Mouse (Mus musculus) MEL (cell line): ENCODE measurements around the gene Olfr1256. TPM values are rescaled to one million over a fixed set of nuclear protein-coding genes. Genes with fewer than 3 reads are reported as not detected.

ENCODE experiments used
- DNase-seq: peaks from one replicate; pipeline ENCODE4 v3.0.0; 2011; ENCODE audit warnings: low read depth, low spot score
- H3K27ac ChIP-seq: 2 replicates; pipeline ENCODE4 v1.5.1; 2012; ENCODE audit warnings: low read depth, mild to moderate bottlenecking, control low read depth, low read length, moderate library complexity; ENCODE audit not compliant: control insufficient read depth
- H3K27me3 ChIP-seq, 2 experiments: fragments of 150-350 bp in 1 of 2; sonication (generic) in 1 of 2; 2 replicates each; pipeline ENCODE4 v1.6.1; 2012; ENCODE audit warnings: low read length in 2 of 2, mild to moderate bottlenecking in 2 of 2, improper control_type of control experiment in 1 of 2, moderate library complexity in 1 of 2; ENCODE audit not compliant: insufficient read depth in 2 of 2, control insufficient read depth in 1 of 2
- H3K36me3 ChIP-seq, 2 experiments: 2 replicates each; pipeline ENCODE4 v1.6.1; 2012 to 2014; ENCODE audit warnings: low read length in 2 of 2, improper control_type of control experiment in 1 of 2, inconsistent platforms in 1 of 2, mild to moderate bottlenecking in 1 of 2; ENCODE audit not compliant: insufficient read depth in 2 of 2, control insufficient read depth in 1 of 2
- H3K4me1 ChIP-seq, 2 experiments: fragments of 150-350 bp in 1 of 2; sonication (generic) in 1 of 2; 2 replicates each; pipeline ENCODE4 v1.6.1; 2012; ENCODE audit warnings: low read length in 2 of 2, improper control_type of control experiment in 1 of 2, mild to moderate bottlenecking in 1 of 2; ENCODE audit not compliant: insufficient read depth in 2 of 2, control insufficient read depth in 1 of 2
- H3K4me3 ChIP-seq, 2 experiments: fragments of 150-350 bp in 1 of 2; sonication (generic) in 1 of 2; 2 replicates each; pipeline ENCODE4 v1.5.1; 2012; ENCODE audit warnings: low read depth in 2 of 2, low read length in 2 of 2, mild to moderate bottlenecking in 2 of 2, moderate library complexity in 2 of 2, control low read depth in 1 of 2, improper control_type of control experiment in 1 of 2; ENCODE audit not compliant: control insufficient read depth in 1 of 2, insufficient read depth in 1 of 2
- H3K79me2 ChIP-seq: 2 replicates; pipeline ENCODE4 v1.6.1; 2012; ENCODE audit warnings: mild to moderate bottlenecking, low read length, moderate library complexity; ENCODE audit not compliant: control insufficient read depth, poor library complexity, insufficient read depth
- H3K9ac ChIP-seq: 2 replicates; pipeline ENCODE4 v1.6.1; 2012; ENCODE audit warnings: low read depth, mild to moderate bottlenecking, control low read depth, low read length, moderate library complexity; ENCODE audit not compliant: control insufficient read depth, poor library complexity, severe bottlenecking
- H3K9me3 ChIP-seq: fragments of 150-350 bp; sonication (generic); replicated peaks from 2 replicates; pipeline ENCODE4 v1.6.1; 2012; ENCODE audit warnings: mild to moderate bottlenecking, low read length, improper control_type of control experiment, moderate library complexity; ENCODE audit not compliant: insufficient read depth
- CHD1 ChIP-seq: IDR thresholded peaks from 2 replicates; pipeline ENCODE4 v1.6.1; 2012; ENCODE audit warnings: low read depth, mild to moderate bottlenecking, inconsistent platforms, low read length, improper control_type of control experiment
- CTCF ChIP-seq, 3 experiments: IDR thresholded peaks in 2 of 3; conservative IDR thresholded peaks in 1 of 3; 2 replicates each; pipeline ENCODE4 v1.5.1; 2011 to 2012; ENCODE audit warnings: low read length in 3 of 3, low read depth in 2 of 3, mild to moderate bottlenecking in 2 of 3, improper control_type of control experiment in 1 of 3, inconsistent platforms in 1 of 3, mixed read lengths in 1 of 3, moderate library complexity in 1 of 3; ENCODE audit not compliant: control insufficient read depth in 1 of 3, insufficient read depth in 1 of 3, poor library complexity in 1 of 3, severe bottlenecking in 1 of 3
- GABPA ChIP-seq: IDR thresholded peaks from 2 replicates; pipeline ENCODE4 v1.6.1; 2012; ENCODE audit warnings: low read depth, mild to moderate bottlenecking, inconsistent platforms, low read length, improper control_type of control experiment, moderate library complexity
- GATA1 ChIP-seq: IDR thresholded peaks from 2 replicates; pipeline ENCODE4 v1.6.1; 2011; ENCODE audit warnings: low read depth, low read length, improper control_type of control experiment
- HCFC1 ChIP-seq: IDR thresholded peaks from 2 replicates; pipeline ENCODE4 v1.6.1; 2012; ENCODE audit warnings: low read depth, mild to moderate bottlenecking, inconsistent platforms, low read length, improper control_type of control experiment, moderate library complexity
- MEF2A ChIP-seq: IDR thresholded peaks from 2 replicates; pipeline ENCODE4 v1.6.1; 2014; ENCODE audit warnings: low read depth, mild to moderate bottlenecking, inconsistent platforms, low read length, improper control_type of control experiment; ENCODE audit not compliant: poor library complexity, insufficient replicate concordance, severe bottlenecking; ENCODE audit errors: extremely low read depth
- MXI1 ChIP-seq: IDR thresholded peaks from 2 replicates; pipeline ENCODE4 v1.6.1; 2011; ENCODE audit warnings: mild to moderate bottlenecking, low read depth, low read length, improper control_type of control experiment
- MYB ChIP-seq: IDR thresholded peaks from 2 replicates; pipeline ENCODE4 v1.6.1; 2011; ENCODE audit warnings: mild to moderate bottlenecking, low read depth, low read length, improper control_type of control experiment
- NELFE ChIP-seq: IDR thresholded peaks from 2 replicates; pipeline ENCODE4 v1.6.1; 2011; ENCODE audit warnings: low read depth, low read length, improper control_type of control experiment
- NRF1 ChIP-seq: IDR thresholded peaks from 2 replicates; pipeline ENCODE4 v1.6.1; 2014; ENCODE audit warnings: low read depth, mild to moderate bottlenecking, inconsistent platforms, low read length, improper control_type of control experiment, moderate library complexity; ENCODE audit not compliant: poor library complexity, insufficient read depth, severe bottlenecking
- POLR2A ChIP-seq, 2 experiments: IDR thresholded peaks; 2 replicates each; pipeline ENCODE4 v1.6.1; 2011 to 2012; ENCODE audit warnings: low read length in 2 of 2, mild to moderate bottlenecking in 2 of 2, control low read depth in 1 of 2, improper control_type of control experiment in 1 of 2, low read depth in 1 of 2, moderate library complexity in 1 of 2; ENCODE audit not compliant: control insufficient read depth in 1 of 2, insufficient read depth in 1 of 2, poor library complexity in 1 of 2
- POLR2AphosphoS2 ChIP-seq: IDR thresholded peaks from 2 replicates; pipeline ENCODE4 v1.6.1; 2011; ENCODE audit warnings: low read length, improper control_type of control experiment
- POLR2AphosphoS5 ChIP-seq: IDR thresholded peaks from 2 replicates; pipeline ENCODE4 v1.6.1; 2012; ENCODE audit warnings: low read depth, borderline replicate concordance, mild to moderate bottlenecking, inconsistent platforms, low read length, moderate library complexity, mixed read lengths
- RCOR1 ChIP-seq: IDR thresholded peaks from 2 replicates; pipeline ENCODE4 v1.6.1; 2012; ENCODE audit warnings: low read depth, mild to moderate bottlenecking, inconsistent platforms, low read length, improper control_type of control experiment
- SIN3A ChIP-seq: IDR thresholded peaks from 2 replicates; pipeline ENCODE4 v1.6.1; 2012; ENCODE audit warnings: low read length, improper control_type of control experiment, inconsistent platforms
- TAL1 ChIP-seq: IDR thresholded peaks from 2 replicates; pipeline ENCODE4 v1.6.1; 2012; ENCODE audit warnings: mild to moderate bottlenecking, inconsistent platforms, low read length, moderate library complexity, mixed read lengths
- UBTF ChIP-seq: IDR thresholded peaks from 2 replicates; pipeline ENCODE4 v1.6.1; 2012; ENCODE audit warnings: low read depth, mild to moderate bottlenecking, inconsistent platforms, low read length, improper control_type of control experiment, moderate library complexity, borderline replicate concordance; ENCODE audit not compliant: insufficient read depth
- USF1 ChIP-seq: IDR thresholded peaks from 2 replicates; pipeline ENCODE4 v1.6.1; 2014; ENCODE audit warnings: low read depth, mild to moderate bottlenecking, inconsistent platforms, low read length, improper control_type of control experiment, moderate library complexity
- USF2 ChIP-seq, 2 experiments: IDR thresholded peaks; 2 replicates each; pipeline ENCODE4 v1.6.1; 2011 to 2012; ENCODE audit warnings: improper control_type of control experiment in 2 of 2, low read length in 2 of 2, borderline replicate concordance in 1 of 2, inconsistent platforms in 1 of 2, low read depth in 1 of 2, mild to moderate bottlenecking in 1 of 2; ENCODE audit not compliant: insufficient read depth in 1 of 2
- ZC3H11A ChIP-seq: IDR thresholded peaks from 2 replicates; pipeline ENCODE4 v1.6.1; 2012; ENCODE audit warnings: low read depth, mild to moderate bottlenecking, inconsistent platforms, low read length, improper control_type of control experiment
- ZKSCAN1 ChIP-seq: IDR thresholded peaks from 2 replicates; pipeline ENCODE4 v1.6.1; 2012; ENCODE audit warnings: low read depth, mild to moderate bottlenecking, inconsistent platforms, low read length, improper control_type of control experiment, moderate library complexity
- polyA plus RNA-seq, 2 experiments: library from polyadenylated mRNA; stranded (reverse) in 1 of 2; unstranded in 1 of 2; fragments of >175 nt in 1 of 2; fragments of >200 nt in 1 of 2; gene quantifications; 2 replicates each; pipeline versions ENCODE4 v1.2.1 to v1.2.4; 2012; ENCODE audit warnings: low replicate concordance in 2 of 2, low read depth in 1 of 2; ENCODE audit not compliant: insufficient read length in 2 of 2, insufficient read depth in 1 of 2, missing spikeins in 1 of 2
- total RNA-seq: library from RNA; depleted of rRNA; stranded (reverse); fragments of 300-350 nt; gene quantifications from 2 replicates; pipeline ENCODE4 v1.2.3, GENCODE M21; 2012; rRNA removed

Olfr1256 gene
- not detected in 2 replicates for total RNA-seq
- not detected for polyA plus RNA-seq

DNA sequence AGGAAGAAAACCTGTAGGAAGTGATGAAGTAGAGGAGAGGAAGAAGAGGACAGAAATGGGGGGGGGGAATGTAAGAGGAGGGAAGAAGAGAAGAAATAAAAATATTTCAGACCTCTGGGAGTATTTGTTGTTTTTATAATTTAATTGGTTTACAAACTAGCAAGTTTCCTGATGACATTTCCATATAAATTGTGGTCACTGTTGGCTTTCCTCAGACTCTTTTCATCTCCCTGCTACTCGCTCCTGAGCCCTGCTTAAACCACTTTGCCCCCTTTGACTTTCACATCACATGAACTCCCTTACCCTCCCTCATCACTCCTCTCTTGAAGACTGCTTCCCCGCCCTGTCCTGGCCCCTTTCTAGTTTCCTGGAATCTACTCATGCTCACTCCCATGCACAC is at the start of gene Olfr1256:
Gene Olfr1256, minus strand, starts transcription at position 101 of the 400 bp plus-strand sequence.
- Histone ChIP-seq H3K27ac (no peak within 1 kb of the TSS), H3K4me3 (no peak within 1 kb of the TSS), H3K9me3 (no peaks in the 10 kb centered on the region), H3K36me3 (no peaks in the 10 kb centered on the region), H3K27me3 (no peaks in the 10 kb centered on the region), H3K9ac (no peak within 1 kb of the TSS), H3K4me1 (no peaks in the 10 kb centered on the region), H3K79me2 (no peaks in the 10 kb centered on the region)
- no peak for DNase-seq
- TF ChIP-seq ZC3H11A: no peak
- no peak for TF ChIP-seq POLR2AphosphoS2
- no peak for TF ChIP-seq NRF1
- TF ChIP-seq USF2 (IDR thresholded peaks at IDR 0.05; ENCODE audit: borderline replicate concordance in 1 of 2, insufficient read depth in 1 of 2, low read depth in 1 of 2, low read length in 2 of 2): no peak
- no peak for TF ChIP-seq UBTF
- no peak for TF ChIP-seq HCFC1
- no peak for TF ChIP-seq GATA1
- no peak for TF ChIP-seq CHD1
- TF ChIP-seq MXI1: no peak
- TF ChIP-seq SIN3A: no peak
- TF ChIP-seq MYB: no peak
- no peak for TF ChIP-seq TAL1
- no peak for TF ChIP-seq POLR2A (IDR thresholded peaks at IDR 0.05; ENCODE audit: control insufficient read depth in 1 of 2, insufficient read depth in 1 of 2, low read depth in 1 of 2, low read length in 2 of 2, poor library complexity in 1 of 2)
- no peak for TF ChIP-seq MEF2A
- no peak for TF ChIP-seq ZKSCAN1
- TF ChIP-seq NELFE: no peak
- no peak for TF ChIP-seq USF1
- no peak for TF ChIP-seq GABPA
- no peak for TF ChIP-seq RCOR1

DNA sequence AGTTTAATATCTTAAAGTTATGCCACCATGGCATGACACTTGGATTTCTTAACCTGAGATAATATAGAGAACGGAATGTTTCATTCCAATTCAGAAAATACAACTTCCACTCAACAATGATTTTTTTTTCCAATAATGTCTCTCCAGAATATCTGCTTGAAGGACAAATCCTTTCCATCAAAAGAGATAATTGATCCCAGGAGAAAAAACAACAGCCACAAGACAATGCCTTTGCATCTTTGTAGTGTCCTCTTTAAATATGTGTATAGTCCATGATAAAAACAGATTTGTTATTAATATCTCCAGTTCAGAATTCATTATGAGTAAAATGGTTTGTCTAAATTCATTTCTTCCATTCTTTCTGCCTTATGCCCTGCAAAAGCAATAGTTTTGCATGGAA is 36.8 kb upstream of the Olfr1256 start, which contains the start of gene Olfr1257:
Gene Olfr1257, plus strand, starts transcription at position 301 of the 400 bp plus-strand sequence.
- no peak within 1 kb of the TSS for H3K27ac ChIP-seq
- H3K27me3 ChIP-seq: no peaks in the 10 kb centered on the region
- no peak within 1 kb of the TSS for H3K4me3 ChIP-seq
- H3K36me3 ChIP-seq: no peaks in the 10 kb centered on the region
- TF ChIP-seq POLR2A (IDR thresholded peaks at IDR 0.05; ENCODE audit: control insufficient read depth in 1 of 2, insufficient read depth in 1 of 2, low read depth in 1 of 2, low read length in 2 of 2, poor library complexity in 1 of 2) (no peak), CTCF (IDR thresholded peaks at IDR 0.05 in 2 of 3, conservative IDR thresholded peaks at IDR 0.05 in 1 of 3; ENCODE audit: control insufficient read depth in 1 of 3, insufficient read depth in 1 of 3, low read depth in 2 of 3, low read length in 3 of 3, poor library complexity in 1 of 3, severe bottlenecking in 1 of 3) (no peak), MEF2A (no peak), POLR2AphosphoS5 (no peak)
- TF ChIP-seq, all 39 proteins: peak for 0
- H3K9me3 ChIP-seq: no peaks in the 10 kb centered on the region
- no peak within 1 kb of the TSS for H3K9ac ChIP-seq
- DNase-seq: no peak
- no peaks in the 10 kb centered on the region for H3K4me1 ChIP-seq
- no peaks in the 10 kb centered on the region for H3K79me2 ChIP-seq
